Mouse (Mus musculus) granulocyte monocyte progenitor cell, adult 5-6 weeks (primary cell): Measurements from ENCODE around the gene Oaz1. TPM values are rescaled to one million over a fixed set of nuclear protein-coding genes. Genes with fewer than 3 reads are reported as not detected.
"Not testable (repeated sequence)": the region's sequence is repeated elsewhere in the genome, so short reads cannot be mapped to it uniquely, and the experiment has no call there.

Experiments used
- ATAC-seq: replicated peaks from 2 replicates; pipeline ENCODE4 v1.8.0; 2016; ENCODE audit warnings: mild to moderate bottlenecking, moderate TSS enrichment, inconsistent platforms; ENCODE audit not compliant: poor library complexity, severe bottlenecking
- total RNA-seq, 2 experiments: library from RNA; stranded (forward) in 1 of 2; stranded (reverse) in 1 of 2; fragments of 200-712, 200-1000 nt in 1 of 2; fragments of >200 nt in 1 of 2; fragmentation: Nextera tagmentation in 1 of 2; gene quantifications; 2 replicates each; pipeline ENCODE4 v1.2.3; 2014 to 2017

Gene Oaz1
- total RNA-seq, 2 experiments from 2014 or later: 374 to 1,332 TPM

GRCm38 (mm10) chr10:80802204-80802912 is 24.1 kb upstream of the Oaz1 start:
- no peak for ATAC-seq

GRCm38 (mm10) chr10:80802996-80803395 is 23.5 kb upstream of the Oaz1 start:
- ATAC-seq: no peak

- ATAC-seq: no peak
Observed at GRCm38 (mm10) chr10:80804340-80804739, 22.1 kb upstream of the Oaz1 start.

- no peak for ATAC-seq
Observed at GRCm38 (mm10) chr10:80804916-80805315, 21.5 kb upstream of the Oaz1 start, which contains the start of gene Amh. Amh (plus strand) TSS chr10:80805243.

GRCm38 (mm10) chr10:80805322-80805721 is 21.1 kb upstream of the Oaz1 start:
- no peak for ATAC-seq

- ATAC-seq: peak; percentile 58
Observed at GRCm38 (mm10) chr10:80805925-80806324, 20.5 kb upstream of the Oaz1 start.

GRCm38 (mm10) chr10:80806341-80807056 is 20.0 kb upstream of the Oaz1 start:
- ATAC-seq: peak; percentile 12; the same call in 1 of the 2 replicates

- peak; percentile 52 for ATAC-seq
Observed at GRCm38 (mm10) chr10:80807057-80807627, 19.3 kb upstream of the Oaz1 start.

GRCm38 (mm10) chr10:80808099-80808984 is 18.1 kb upstream of the Oaz1 start:
- ATAC-seq: no peak

- ATAC-seq: no peak
Observed at GRCm38 (mm10) chr10:80808985-80809632, 17.3 kb upstream of the Oaz1 start.

GRCm38 (mm10) chr10:80810084-80810483 is 16.4 kb upstream of the Oaz1 start:
- no peak for ATAC-seq

GRCm38 (mm10) chr10:80812391-80813041 is 13.9 kb upstream of the Oaz1 start:
- no peak for ATAC-seq

GRCm38 (mm10) chr10:80813366-80813765 is 13.1 kb upstream of the Oaz1 start, which contains the start of gene Jsrp1:
Jsrp1 (minus strand) TSS chr10:80813498.
- ATAC-seq: no peak

- no peak for ATAC-seq
Observed at GRCm38 (mm10) chr10:80814800-80815199, 11.7 kb upstream of the Oaz1 start.

GRCm38 (mm10) chr10:80816303-80816702 is 10.2 kb upstream of the Oaz1 start:
- ATAC-seq: peak; percentile 82

GRCm38 (mm10) chr10:80817164-80817563 is 9.3 kb upstream of the Oaz1 start:
- ATAC-seq: no peak

- not testable (repeated sequence) for ATAC-seq
Observed at GRCm38 (mm10) chr10:80817955-80818354, 8.5 kb upstream of the Oaz1 start.

- no peak for ATAC-seq
Observed at GRCm38 (mm10) chr10:80818599-80819281, 7.7 kb upstream of the Oaz1 start.

- ATAC-seq: no peak
Observed at GRCm38 (mm10) chr10:80819406-80819805, 7.0 kb upstream of the Oaz1 start.
